In the genomic region with DNA sequence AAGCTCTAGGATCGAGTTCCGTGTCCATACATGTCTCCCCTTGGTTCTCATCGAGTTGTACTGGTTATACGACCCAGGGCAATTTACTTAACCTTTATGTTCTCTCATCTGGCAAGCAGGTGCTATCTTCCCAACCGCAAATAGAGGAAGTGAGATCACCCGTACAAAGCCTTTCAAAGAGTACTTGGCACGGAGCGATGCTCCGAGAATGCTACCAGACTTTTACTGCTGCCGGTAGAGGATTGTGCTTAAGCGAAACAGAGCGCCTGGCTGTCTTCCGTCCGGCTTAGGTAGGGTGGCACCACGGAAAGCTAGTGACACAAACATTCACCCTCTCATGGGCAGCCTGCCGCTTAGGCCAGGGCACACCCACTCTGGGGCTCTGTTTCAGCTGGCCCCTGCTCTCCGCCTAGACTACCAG, we compare ENCODE assay signal across 11 mouse cellular contexts. TPM values are rescaled to one million over a fixed set of nuclear protein-coding genes. Genes with fewer than 3 reads are reported as not detected.
A peak's percentile ranks its signal among the peaks of the same experiment; 100 is the strongest.
DNase-seq lines count a peak whose midpoint lies in the region; ATAC-seq lines count a peak whose summit lies in the region.
"Had no signal": no experiment of that assay in that cellular context is flagged by ENCODE, and none has a peak within 500 bp of the region (broad histone marks: within the 10 kb centered on the region; RNA-seq: fewer than 3 reads in every experiment).

No protein-coding gene starts in this region.

- no peak overlapping the region for H3K4me3 ChIP-seq in stomach, embryonic 15.5 days (replicated peaks)
- H3K4me3 ChIP-seq in midbrain, embryonic 11.5 days (ENCODE audit: low read depth, low read length): no peak overlapping the region
- H3K4me3 ChIP-seq: myocyte had no signal

- no peaks in the 10 kb centered on the region for H3K27me3 ChIP-seq in stomach, embryonic 15.5 days (replicated peaks)
- H3K27me3 ChIP-seq in midbrain, embryonic 11.5 days (ENCODE audit: control insufficient read depth, insufficient read depth, low read length): no peaks in the 10 kb centered on the region

- H3K4me2 ChIP-seq in stomach, embryonic 15.5 days: no peak overlapping the region
- no peak overlapping the region for H3K4me2 ChIP-seq in midbrain, embryonic 11.5 days

- no peaks in the 10 kb centered on the region for H3K4me1 ChIP-seq in stomach, embryonic 15.5 days
- H3K4me1 ChIP-seq in midbrain, embryonic 11.5 days (ENCODE audit: control insufficient read depth, insufficient read depth, low read length): no peaks in the 10 kb centered on the region

- no peak for ATAC-seq in stomach, embryonic 15.5 days (ENCODE audit: insufficient read depth, low FRiP score, low read depth)
- ATAC-seq in midbrain, embryonic 11.5 days (ENCODE audit: low FRiP score): no peak
- ATAC-seq: hindbrain, postnatal 0 days had no signal

- WGBS in stomach, embryonic 15.5 days: 78% methylated on average over 17 of the region's 17 CpGs
- 94% methylated on average over 17 of the region's 17 CpGs for WGBS in midbrain, embryonic 11.5 days

- no peaks in the 10 kb centered on the region for H3K9me3 ChIP-seq in stomach, embryonic 15.5 days
- H3K9me3 ChIP-seq in midbrain, embryonic 11.5 days (ENCODE audit: control insufficient read depth, low read length): no peaks in the 10 kb centered on the region

- no peak overlapping the region for H3K9ac ChIP-seq in stomach, embryonic 15.5 days
- H3K9ac ChIP-seq in midbrain, embryonic 11.5 days (ENCODE audit: low read length): no peak overlapping the region

- H3K27ac ChIP-seq in stomach, embryonic 15.5 days: peak overlapping the region; percentile 31; the same call in 1 of the 2 replicates
- H3K27ac ChIP-seq in midbrain, embryonic 11.5 days (ENCODE audit: low read depth, low read length): no peak overlapping the region
- H3K27ac ChIP-seq: hindbrain, postnatal 0 days had no signal

- DNase-seq in heart, adult 11 months: peak; percentile 88
- no peak for DNase-seq in heart, adult 8-10 months (ENCODE audit: low spot score)
- peak; percentile 59 for DNase-seq in CD4-positive helper T cell, adult 2 months (ENCODE audit: low read depth, low spot score)
- peak; percentile 75 for DNase-seq in gastrocnemius, postnatal 25 days
- no peak for DNase-seq in midbrain, embryonic 11.5 days (ENCODE audit: low spot score, missing footprints)
- DNase-seq in c-Kit-positive CD71-positive TER-119-positive erythroid progenitor cells, embryonic 14.5 days (ENCODE audit: low spot score): no peak
- no peak for DNase-seq in kidney, postnatal 14 days
- DNase-seq: cerebellum, adult 8-10 months had no signal

- H3K36me3 ChIP-seq in stomach, embryonic 15.5 days: no peaks in the 10 kb centered on the region
- no peaks in the 10 kb centered on the region for H3K36me3 ChIP-seq in midbrain, embryonic 11.5 days (ENCODE audit: control insufficient read depth, insufficient read depth, low read length)

RNA-seq across cellular contexts. Expression of a gene that starts 57.0 kb away (rescaled TPM):
- 10 to 100 TPM; 23.3 to 28.6 (median 24.9) TPM for total RNA-seq in heart, adult 8-10 months (2022)
- total RNA-seq in gastrocnemius, postnatal 25 days (2021): 100 to 1,000 TPM in 1 of 2 experiments, 10 to 100 TPM in 1; 98.9 to 100 TPM
- polyA plus RNA-seq in stomach, embryonic 15.5 days (2015; fragmentation: Nextera tagmentation; extraction: Ambion mirVana): 13.7 and 15.9 TPM in 2 replicates
- 22.3 and 23.5 TPM in 2 replicates for polyA plus RNA-seq in midbrain, embryonic 11.5 days (2014; fragmentation: Nextera tagmentation; extraction: Ambion mirVana)

Comparison
In these comparisons a context has a peak if more than half of its experiments do, and no peak if none do; other contexts are left out.
1. DNase-seq: peak in heart, adult 11 months (single experiment), CD4-positive helper T cell, adult 2 months (single experiment) and gastrocnemius, postnatal 25 days (single experiment); none in heart, adult 8-10 months (single experiment), midbrain, embryonic 11.5 days (single experiment), c-Kit-positive CD71-positive TER-119-positive erythroid progenitor cells, embryonic 14.5 days (single experiment) and kidney, postnatal 14 days (single experiment).